ENCODE assay signal across 10 mouse cellular contexts in the genomic region with DNA sequence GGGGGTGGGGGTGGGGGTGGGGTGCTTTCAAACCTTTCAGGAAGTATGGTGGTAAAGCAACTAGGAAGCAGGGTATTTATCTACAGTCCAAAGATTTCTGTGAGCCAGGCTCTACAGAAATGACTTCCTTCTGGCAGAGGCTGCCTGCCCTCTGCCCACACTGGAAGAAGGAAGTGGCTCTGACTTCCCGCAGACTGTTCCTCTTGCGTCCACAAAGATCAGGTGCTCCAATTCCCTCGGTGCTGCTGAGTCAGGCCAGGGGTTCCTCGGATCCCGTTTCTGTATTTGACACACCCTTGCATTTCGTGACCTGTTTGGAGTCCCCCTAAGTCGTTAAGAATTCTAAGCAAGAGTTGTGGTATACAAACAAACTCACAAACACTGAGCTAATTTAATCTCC. TPM values are rescaled to one million over a fixed set of nuclear protein-coding genes. Genes with fewer than 3 reads are reported as not detected.
DNase-seq lines count a peak whose midpoint lies in the region; ATAC-seq and TF ChIP-seq lines count a peak whose summit lies in the region.
"Had no signal": no experiment of that assay in that cellular context is flagged by ENCODE, and none has a peak within 500 bp of the region (broad histone marks: within the 10 kb centered on the region; RNA-seq: fewer than 3 reads in every experiment).

No protein-coding gene starts in this region.

- H3K4me2 ChIP-seq in hindbrain, postnatal 0 days (ENCODE audit: low read depth, low read length), result no peak overlapping the region
- H3K4me2 ChIP-seq in hindbrain, embryonic 15.5 days, result no peak overlapping the region

- WGBS in hindbrain, embryonic 10.5 days, result 83% methylated on average over 7 of the region's 7 CpGs
- 82% methylated on average over 7 of the region's 7 CpGs for WGBS in hindbrain, postnatal 0 days
- 81% methylated on average over 7 of the region's 7 CpGs for WGBS in hindbrain, embryonic 15.5 days

- TF ChIP-seq POLR2A in bone marrow macrophage, adult 2 months (IDR thresholded peaks at IDR 0.05; ENCODE audit: borderline replicate concordance, low read depth, low read length), result no peak

- H3K27ac ChIP-seq in hindbrain, embryonic 10.5 days, result peak overlapping the region; percentile 16; the same call in 1 of the 2 replicates
- no peak overlapping the region for H3K27ac ChIP-seq in hindbrain, postnatal 0 days
- peak overlapping the region; percentile 97 for H3K27ac ChIP-seq in bone marrow macrophage, adult 2 months (ENCODE audit: insufficient read depth, low read depth, low read length)
- H3K27ac ChIP-seq in hindbrain, embryonic 15.5 days (replicated peaks), result peak overlapping the region; percentile 82

- H3K27me3 ChIP-seq in hindbrain, embryonic 10.5 days (ENCODE audit: insufficient read depth, poor library complexity, severe bottlenecking), result no peaks in the 10 kb centered on the region
- H3K27me3 ChIP-seq in hindbrain, postnatal 0 days (ENCODE audit: insufficient read depth, low read length), result no peaks in the 10 kb centered on the region
- H3K27me3 ChIP-seq in hindbrain, embryonic 15.5 days, result no peaks in the 10 kb centered on the region

- no peak for ATAC-seq in hindbrain, postnatal 0 days
- no peak for ATAC-seq in hindbrain, embryonic 15.5 days (ENCODE audit: low FRiP score, low read depth)
- peak; percentile 97 for ATAC-seq in megakaryocyte, adult 5-6 weeks (ENCODE audit: poor library complexity, severe bottlenecking)

- H3K4me3 ChIP-seq in hindbrain, embryonic 10.5 days, result no peak overlapping the region
- H3K4me3 ChIP-seq in hindbrain, postnatal 0 days (ENCODE audit: low read length), result no peak overlapping the region
- H3K4me3 ChIP-seq in bone marrow macrophage, adult 2 months (ENCODE audit: insufficient read depth, low read length), result 0 out of 2 replicates have a peak overlapping the region, but pooled peaks have one; percentile 1
- no peak overlapping the region for H3K4me3 ChIP-seq in hindbrain, embryonic 15.5 days
- H3K4me3 ChIP-seq: erythroblast, embryonic 14.5 days had no signal

- H3K36me3 ChIP-seq in hindbrain, embryonic 10.5 days, result peaks cover 33% of the 10 kb centered on the region
- peaks cover 31% of the 10 kb centered on the region for H3K36me3 ChIP-seq in hindbrain, postnatal 0 days (ENCODE audit: insufficient read depth, low read length)
- peaks cover 22% of the 10 kb centered on the region for H3K36me3 ChIP-seq in hindbrain, embryonic 15.5 days

- no peak for DNase-seq in hindbrain, embryonic 10.5 days (ENCODE audit: low spot score)
- DNase-seq in hindbrain, postnatal 0 days (ENCODE audit: low spot score), result no peak
- DNase-seq in thymus, postnatal 36 days, result no peak
- no peak for DNase-seq in frontal cortex, adult 2 months (ENCODE audit: extremely low spot score in 1 of 2, low spot score in 1 of 2)
- no peak for DNase-seq in cerebellum, adult 9-10 months
- DNase-seq: adrenal gland, postnatal 25 days had no signal

- H3K9me3 ChIP-seq in hindbrain, embryonic 10.5 days, result no peaks in the 10 kb centered on the region
- H3K9me3 ChIP-seq in hindbrain, postnatal 0 days (ENCODE audit: low read length), result no peaks in the 10 kb centered on the region
- H3K9me3 ChIP-seq in hindbrain, embryonic 15.5 days, result no peaks in the 10 kb centered on the region

- H3K9ac ChIP-seq in hindbrain, postnatal 0 days (replicated peaks; ENCODE audit: low read length), result no peak overlapping the region
- H3K9ac ChIP-seq in hindbrain, embryonic 15.5 days, result no peak overlapping the region

- peaks cover 48% of the 10 kb centered on the region for H3K4me1 ChIP-seq in hindbrain, embryonic 10.5 days (replicated peaks)
- H3K4me1 ChIP-seq in hindbrain, postnatal 0 days (ENCODE audit: insufficient read depth, low read length), result peaks cover 4% of the 10 kb centered on the region
- peaks cover 37% of the 10 kb centered on the region for H3K4me1 ChIP-seq in bone marrow macrophage, adult 2 months (ENCODE audit: control insufficient read depth, insufficient read depth, low read length)
- peaks cover 69% of the 10 kb centered on the region for H3K4me1 ChIP-seq in hindbrain, embryonic 15.5 days (replicated peaks)

- TF ChIP-seq CTCF in hindbrain, postnatal 0 days (IDR thresholded peaks at IDR 0.05; ENCODE audit: low read depth), result no peak
- no peak for TF ChIP-seq CTCF in bone marrow macrophage, adult 2 months (IDR thresholded peaks at IDR 0.05; ENCODE audit: low read depth, low read length)

RNA-seq across cellular contexts. Expression of gene Snx11, which starts 11.7 kb away (rescaled TPM):
- polyA plus RNA-seq in hindbrain, embryonic 10.5 days (2016; fragmentation: Nextera tagmentation; extraction: Ambion mirVana), result 28.0 and 30.4 TPM in 2 replicates
- 66.0 and 71.4 TPM in 2 replicates for total RNA-seq in hindbrain, postnatal 0 days (2014; rRNA removed)
- polyA plus RNA-seq in hindbrain, postnatal 0 days (2015; fragmentation: Nextera tagmentation; extraction: Ambion mirVana), result 36.5 and 40.9 TPM in 2 replicates
- polyA plus RNA-seq in bone marrow macrophage, adult 2 months (2012; ENCODE audit: insufficient read depth, insufficient read length, missing spikeins), result 37.0 and 37.8 TPM in 2 replicates
- polyA plus RNA-seq in hindbrain, embryonic 15.5 days (2015; fragmentation: Nextera tagmentation; extraction: Ambion mirVana), result 55.6 and 64.2 TPM in 2 replicates
- 8.3 and 10.3 TPM in 2 replicates for total RNA-seq in megakaryocyte, adult 5-6 weeks (2015)
- 25.5 and 27.4 TPM in 2 replicates for total RNA-seq in megakaryocyte, adult 5-6 weeks (2017)
- 42.0 and 48.0 TPM in 2 replicates for polyA plus RNA-seq in frontal cortex, adult 2 months (2012; rRNA removed)

RNA-seq across cellular contexts. Expression of gene Cbx1, which starts 23.3 kb away (rescaled TPM):
- 158 and 198 TPM in 2 replicates for polyA plus RNA-seq in hindbrain, embryonic 10.5 days (2016; fragmentation: Nextera tagmentation; extraction: Ambion mirVana)
- 23.1 and 27.9 TPM in 2 replicates for total RNA-seq in hindbrain, postnatal 0 days (2014; rRNA removed)
- 57.2 and 63.0 TPM in 2 replicates for polyA plus RNA-seq in hindbrain, postnatal 0 days (2015; fragmentation: Nextera tagmentation; extraction: Ambion mirVana)
- polyA plus RNA-seq in bone marrow macrophage, adult 2 months (2012; ENCODE audit: insufficient read depth, insufficient read length, missing spikeins), result 51.4 and 57.5 TPM in 2 replicates
- 66.0 and 78.0 TPM in 2 replicates for polyA plus RNA-seq in hindbrain, embryonic 15.5 days (2015; fragmentation: Nextera tagmentation; extraction: Ambion mirVana)
- 37.7 and 39.2 TPM in 2 replicates for total RNA-seq in megakaryocyte, adult 5-6 weeks (2015)
- total RNA-seq in megakaryocyte, adult 5-6 weeks (2017), result 60.2 and 60.5 TPM in 2 replicates
- 37.5 and 42.8 TPM in 2 replicates for polyA plus RNA-seq in frontal cortex, adult 2 months (2012; rRNA removed)
